Mouse (Mus musculus) neural tube, embryonic 11.5 days (tissue): Measurements from ENCODE around the gene Il2ra. TPM values are rescaled to one million over a fixed set of nuclear protein-coding genes. Genes with fewer than 3 reads are reported as not detected.
"Not testable (repeated sequence)": the region's sequence is repeated elsewhere in the genome, so short reads cannot be mapped to it uniquely, and the experiment has no call there.

Experiments
- ATAC-seq: fragments of 200-750 bp; cut with Nextera tagmentation; 2 replicates; pipeline ENCODE4 v1.8.0; 2017; ENCODE audit warnings: moderate number of reproducible peaks, mild to moderate bottlenecking, moderate TSS enrichment, moderate library complexity; ENCODE audit not compliant: insufficient read depth, low FRiP score, low TSS enrichment
- DNase-seq: peaks from one replicate; pipeline ENCODE4 v3.0.0-alpha.2; 2015; ENCODE audit warnings: low spot score
- H3K27ac ChIP-seq: fragments of 300-500 bp; sonication (generic); 2 replicates; pipeline ENCODE4 v1.5.1; 2014; ENCODE audit warnings: low read depth, mild to moderate bottlenecking, low read length
- H3K27me3 ChIP-seq: fragments of 300-500 bp; sonication (generic); 2 replicates; pipeline ENCODE4 v1.6.1; 2014; ENCODE audit warnings: mild to moderate bottlenecking, low read length, mixed read lengths; ENCODE audit not compliant: control insufficient read depth, insufficient read depth
- H3K36me3 ChIP-seq: fragments of 300-500 bp; sonication (generic); 2 replicates; pipeline ENCODE4 v1.6.1; 2014; ENCODE audit warnings: mild to moderate bottlenecking, low read length, moderate library complexity, mixed read lengths; ENCODE audit not compliant: control insufficient read depth, insufficient read depth
- H3K4me1 ChIP-seq: fragments of 300-500 bp; sonication (generic); 2 replicates; pipeline ENCODE4 v1.6.1; 2014; ENCODE audit warnings: low read length, mixed read lengths; ENCODE audit not compliant: control insufficient read depth, insufficient read depth
- H3K4me2 ChIP-seq: fragments of 300-500 bp; sonication (generic); 2 replicates; pipeline ENCODE4 v1.6.1; 2014; ENCODE audit warnings: low read depth, mild to moderate bottlenecking, moderate library complexity
- H3K4me3 ChIP-seq: fragments of 300-500 bp; sonication (generic); 2 replicates; pipeline ENCODE4 v1.5.1; 2014; ENCODE audit warnings: low read depth, low read length
- H3K9ac ChIP-seq: fragments of 300-500 bp; sonication (generic); 2 replicates; pipeline ENCODE4 v1.6.1; 2014; ENCODE audit warnings: mild to moderate bottlenecking, low read length
- H3K9me3 ChIP-seq: fragments of 300-500 bp; sonication (generic); 2 replicates; pipeline ENCODE4 v1.6.1; 2016; ENCODE audit warnings: low read length; ENCODE audit not compliant: control insufficient read depth
- WGBS: fragments of 180-500 bp; shearing (Covaris S2); extraction: QIAGEN DNeasy Blood & Tissue Kit; methylation state at CpG from one replicate; pipeline ENCODE4 v1.1.7; 2014; 5-methylcytosine and 5-hydroxymethylcytosine counted together
- polyA plus RNA-seq: library from polyadenylated mRNA; unstranded; fragments of >200 nt; fragmentation: Nextera tagmentation; extraction: Ambion mirVana; gene quantifications from 2 replicates; pipeline ENCODE4 v1.2.1, GENCODE M21; 2014

Il2ra gene
- polyA plus RNA-seq, 1 experiment from 2014 or later = not detected

- not testable (repeated sequence) for ATAC-seq, H3K4me2 ChIP-seq, H3K9ac ChIP-seq, H3K27me3 ChIP-seq, DNase-seq, H3K36me3 ChIP-seq, H3K9me3 ChIP-seq, H3K4me1 ChIP-seq, H3K27ac ChIP-seq, H3K4me3 ChIP-seq
- WGBS = 95% methylated on average over 6 of the region's 6 CpGs
Observed at GRCm38 (mm10) chr2:11612939-11613338, 29.7 kb upstream of the Il2ra start.

- ATAC-seq = no peak
- DNase-seq = no peak
- no peaks in the 10 kb centered on the region for H3K4me1 ChIP-seq
- H3K4me2 ChIP-seq = no peak overlapping the region
- no peaks in the 10 kb centered on the region for H3K27me3 ChIP-seq
- no peaks in the 10 kb centered on the region for H3K9me3 ChIP-seq
- H3K4me3 ChIP-seq = no peak overlapping the region
- 93% methylated on average over 9 of the region's 9 CpGs for WGBS
- no peak overlapping the region for H3K27ac ChIP-seq
- no peak overlapping the region for H3K9ac ChIP-seq
- H3K36me3 ChIP-seq = no peaks in the 10 kb centered on the region
Observed at GRCm38 (mm10) chr2:11616846-11617245, 25.8 kb upstream of the Il2ra start.

DNA sequence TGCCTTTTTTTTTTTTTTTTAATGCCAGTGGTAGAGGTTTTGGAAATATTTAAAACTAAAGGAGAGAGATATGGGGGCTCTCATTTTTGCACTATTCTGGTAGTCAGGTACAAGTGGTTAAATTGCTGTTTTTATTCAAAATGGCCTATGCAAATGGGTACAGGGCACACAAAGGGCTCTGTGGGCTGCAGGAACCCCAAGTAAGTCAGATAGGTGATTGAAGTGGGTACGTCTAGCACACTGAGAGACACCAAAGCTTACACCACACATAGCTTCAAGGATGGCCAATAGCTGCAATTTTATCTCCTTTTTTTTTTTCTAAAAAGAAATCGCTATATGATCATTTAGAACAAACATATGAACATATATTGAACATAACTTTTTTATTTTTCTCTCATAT, 23.0 kb upstream of the Il2ra start:
- no peak overlapping the region for H3K27ac ChIP-seq
- WGBS = 77% methylated on average over 2 of the region's 2 CpGs
- H3K4me2 ChIP-seq = no peak overlapping the region
- no peaks in the 10 kb centered on the region for H3K4me1 ChIP-seq
- no peaks in the 10 kb centered on the region for H3K27me3 ChIP-seq
- H3K36me3 ChIP-seq = no peaks in the 10 kb centered on the region
- H3K4me3 ChIP-seq = no peak overlapping the region
- no peak for DNase-seq
- no peak overlapping the region for H3K9ac ChIP-seq
- no peak for ATAC-seq
- no peaks in the 10 kb centered on the region for H3K9me3 ChIP-seq

DNA sequence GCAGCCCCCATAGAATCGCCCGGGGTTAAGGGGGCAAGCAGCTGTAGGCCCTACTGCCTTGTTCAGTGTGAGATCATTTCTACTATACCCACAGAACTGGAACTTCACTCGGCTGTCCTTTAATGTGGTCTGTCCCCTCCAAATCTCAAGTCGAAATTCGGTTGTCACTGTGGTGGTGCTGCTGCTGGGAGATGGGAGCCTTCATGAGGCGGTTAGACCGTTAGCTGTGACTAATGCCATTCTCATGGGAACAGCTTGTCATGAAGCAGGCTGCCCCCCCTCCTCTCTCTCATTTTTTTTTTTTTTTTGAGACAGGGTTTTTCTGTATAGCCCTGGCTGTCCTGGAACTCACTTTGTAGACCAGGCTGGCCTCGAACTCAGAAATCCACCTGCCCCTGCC, 19.4 kb upstream of the Il2ra start:
- Histone ChIP-seq H3K9ac (no peak overlapping the region), H3K27me3 (no peaks in the 10 kb centered on the region), H3K4me3 (no peak overlapping the region), H3K36me3 (no peaks in the 10 kb centered on the region), H3K9me3 (no peaks in the 10 kb centered on the region), H3K27ac (no peak overlapping the region), H3K4me2 (no peak overlapping the region), H3K4me1 (no peaks in the 10 kb centered on the region)
- no peak for DNase-seq
- no peak for ATAC-seq
- WGBS = 92% methylated on average over 7 of the region's 8 CpGs

- ATAC-seq (no peak), DNase-seq (no peak)
- no peak overlapping the region for H3K4me3 ChIP-seq
- no peaks in the 10 kb centered on the region for H3K36me3 ChIP-seq
- no peak overlapping the region for H3K27ac ChIP-seq
- H3K9me3 ChIP-seq = no peaks in the 10 kb centered on the region
- H3K4me1 ChIP-seq = no peaks in the 10 kb centered on the region
- no peak overlapping the region for H3K9ac ChIP-seq
- H3K4me2 ChIP-seq = no peak overlapping the region
- no peaks in the 10 kb centered on the region for H3K27me3 ChIP-seq
- 89% methylated on average over 2 of the region's 2 CpGs for WGBS
Observed at GRCm38 (mm10) chr2:11623726-11624125, 18.9 kb upstream of the Il2ra start.

GRCm38 (mm10) chr2:11625890-11626289, 16.7 kb upstream of the Il2ra start, which contains the start of gene Gm17490:
Gene Gm17490, minus strand, starts transcription at chr2:11626264.
- Histone ChIP-seq H3K27me3 (no peaks in the 10 kb centered on the region), H3K9me3 (no peaks in the 10 kb centered on the region), H3K36me3 (no peaks in the 10 kb centered on the region), H3K4me2 (no peak within 1 kb of the TSS), H3K9ac (no peak within 1 kb of the TSS), H3K27ac (no peak within 1 kb of the TSS), H3K4me3 (no peak within 1 kb of the TSS), H3K4me1 (no peaks in the 10 kb centered on the region)
- 89% methylated on average over 5 of the region's 5 CpGs for WGBS
- DNase-seq (no peak), ATAC-seq (no peak)

GRCm38 (mm10) chr2:11635035-11635434, 7.6 kb upstream of the Il2ra start:
- no peaks in the 10 kb centered on the region for H3K36me3 ChIP-seq
- H3K4me1 ChIP-seq = no peaks in the 10 kb centered on the region
- H3K27me3 ChIP-seq = no peaks in the 10 kb centered on the region
- no peak for DNase-seq
- H3K9ac ChIP-seq = no peak overlapping the region
- H3K27ac ChIP-seq = no peak overlapping the region
- H3K9me3 ChIP-seq = no peaks in the 10 kb centered on the region
- no peak overlapping the region for H3K4me3 ChIP-seq
- 90% methylated on average over 6 of the region's 6 CpGs for WGBS
- H3K4me2 ChIP-seq = no peak overlapping the region
- no peak for ATAC-seq

DNA sequence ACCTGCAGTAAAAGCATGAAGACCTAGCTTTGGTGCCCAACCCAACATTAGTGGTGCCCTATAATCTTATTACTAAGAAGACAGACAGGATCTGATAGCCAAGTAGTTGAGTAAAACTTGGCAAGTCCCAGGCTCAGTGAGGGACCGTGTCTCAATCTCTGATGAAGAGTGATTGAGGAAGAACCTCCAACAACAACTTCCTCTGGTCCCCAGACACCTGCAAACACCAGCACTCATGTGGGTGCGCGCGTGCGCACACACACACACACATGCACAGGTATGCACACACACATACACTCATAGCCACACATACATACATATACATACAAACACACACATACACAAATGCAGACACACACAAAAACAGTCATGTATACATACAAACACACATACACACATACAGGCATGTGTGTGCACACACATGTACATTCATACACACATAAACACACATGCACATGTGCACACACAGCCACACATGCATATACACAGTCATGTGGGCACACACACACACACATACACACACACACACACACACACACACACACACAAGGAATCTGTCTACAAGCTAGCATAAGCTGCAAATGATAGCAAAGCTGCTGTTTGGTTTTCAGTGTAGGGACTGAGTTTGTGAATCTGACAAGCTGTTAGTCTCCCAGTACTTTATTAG, 7.0 kb upstream of the Il2ra start:
- H3K27me3 ChIP-seq = no peaks in the 10 kb centered on the region
- ATAC-seq (no peak), DNase-seq (no peak)
- no peaks in the 10 kb centered on the region for H3K9me3 ChIP-seq
- no peaks in the 10 kb centered on the region for H3K4me1 ChIP-seq
- H3K9ac ChIP-seq = no peak overlapping the region
- no peak overlapping the region for H3K4me2 ChIP-seq
- no peaks in the 10 kb centered on the region for H3K36me3 ChIP-seq
- WGBS = 93% methylated on average over 5 of the region's 5 CpGs
- no peak overlapping the region for H3K4me3 ChIP-seq
- no peak overlapping the region for H3K27ac ChIP-seq

- Histone ChIP-seq H3K4me1 (no peaks in the 10 kb centered on the region), H3K9ac (no peak overlapping the region), H3K4me3 (no peak overlapping the region), H3K4me2 (no peak overlapping the region), H3K27ac (no peak overlapping the region), H3K36me3 (no peaks in the 10 kb centered on the region), H3K27me3 (no peaks in the 10 kb centered on the region), H3K9me3 (no peaks in the 10 kb centered on the region)
- DNase-seq = no peak
- WGBS = 76% methylated on average over 3 of the region's 3 CpGs
- no peak for ATAC-seq
Observed at GRCm38 (mm10) chr2:11636138-11636480, 6.5 kb upstream of the Il2ra start.
